Mouse (Mus musculus) midbrain, embryonic 16.5 days (tissue): ENCODE data around the gene Bsnd. TPM values are rescaled to one million over a fixed set of nuclear protein-coding genes. Genes with fewer than 3 reads are reported as not detected.

Source experiments
- ATAC-seq: fragments of 200-750 bp; cut with Nextera tagmentation; 2 replicates; pipeline ENCODE4 v1.8.0; 2017; ENCODE audit warnings: moderate TSS enrichment
- H3K27ac ChIP-seq: fragments of 300-500 bp; sonication (generic); 2 replicates; pipeline ENCODE4 v1.5.1; 2014; ENCODE audit warnings: mild to moderate bottlenecking, low read length, mixed read lengths
- H3K27me3 ChIP-seq: fragments of 300-500 bp; sonication (generic); 2 replicates; pipeline ENCODE4 v1.6.1; 2014; ENCODE audit warnings: low read depth, low read length, mixed read lengths; ENCODE audit not compliant: control insufficient read depth, insufficient read depth
- H3K36me3 ChIP-seq: fragments of 300-500 bp; sonication (generic); 2 replicates; pipeline ENCODE4 v1.6.1; 2014; ENCODE audit warnings: mild to moderate bottlenecking, low read length, moderate library complexity, mixed read lengths; ENCODE audit not compliant: control insufficient read depth, insufficient read depth
- H3K4me1 ChIP-seq: fragments of 300-500 bp; sonication (generic); 2 replicates; pipeline ENCODE4 v1.6.1; 2014; ENCODE audit warnings: mild to moderate bottlenecking, low read length, mixed read lengths; ENCODE audit not compliant: control insufficient read depth, insufficient read depth
- H3K4me2 ChIP-seq: fragments of 300-500 bp; sonication (generic); 2 replicates; pipeline ENCODE4 v1.6.1; 2014; ENCODE audit warnings: mild to moderate bottlenecking, low read length, mixed read lengths
- H3K4me3 ChIP-seq: fragments of 300-500 bp; sonication (generic); 2 replicates; pipeline ENCODE4 v1.5.1; 2014; ENCODE audit warnings: low read depth, mild to moderate bottlenecking, low read length, moderate library complexity, mixed read lengths
- H3K9ac ChIP-seq: fragments of 300-500 bp; sonication (generic); 2 replicates; pipeline ENCODE4 v1.6.1; 2014; ENCODE audit warnings: low read depth, low read length, mixed read lengths
- H3K9me3 ChIP-seq: fragments of 300-500 bp; sonication (generic); replicated peaks from 2 replicates; pipeline ENCODE4 v1.6.1; 2014; ENCODE audit warnings: mild to moderate bottlenecking, low read length, mixed read lengths; ENCODE audit not compliant: control insufficient read depth, poor library complexity, severe bottlenecking
- WGBS: fragments of 180-500 bp; shearing (Covaris S2); extraction: QIAGEN DNeasy Blood & Tissue Kit; methylation state at CpG from one replicate; pipeline ENCODE4 v1.1.7; 2014; 5-methylcytosine and 5-hydroxymethylcytosine counted together
- polyA plus RNA-seq: library from polyadenylated mRNA; unstranded; fragments of >200 nt; fragmentation: Nextera tagmentation; extraction: Ambion mirVana; gene quantifications from 2 replicates; pipeline ENCODE4 v1.2.1, GENCODE M21; 2015

Gene Bsnd
- polyA plus RNA-seq, 1 experiment from 2014 or later = not detected

GRCm38 (mm10) chr4:106467420-106468110 is 24.5 kb downstream of the Bsnd start:
- H3K9me3 ChIP-seq = no peaks in the 10 kb centered on the region
- peaks cover 5% of the 10 kb centered on the region; the same call in 1 of the 2 replicates for H3K4me1 ChIP-seq
- H3K9ac ChIP-seq = no peak overlapping the region
- no peak overlapping the region for H3K27ac ChIP-seq
- 77% methylated on average over 13 of the region's 13 CpGs for WGBS
- H3K27me3 ChIP-seq = peaks cover 11% of the 10 kb centered on the region
- no peak overlapping the region for H3K4me2 ChIP-seq
- no peak for ATAC-seq
- H3K4me3 ChIP-seq = no peak overlapping the region
- no peaks in the 10 kb centered on the region for H3K36me3 ChIP-seq

GRCm38 (mm10) chr4:106463174-106463801 is 28.8 kb downstream of the Bsnd start:
- Histone ChIP-seq H3K36me3 (no peaks in the 10 kb centered on the region), H3K27ac (no peak overlapping the region), H3K9me3 (no peaks in the 10 kb centered on the region), H3K27me3 (peaks cover 12% of the 10 kb centered on the region), H3K4me1 (peaks cover 5% of the 10 kb centered on the region; the same call in 1 of the 2 replicates), H3K4me3 (peak overlapping the region; percentile 46), H3K4me2 (peak overlapping the region; percentile 72), H3K9ac (peak overlapping the region; percentile 73)
- ATAC-seq = no peak
- WGBS = 29% methylated on average over 21 of the region's 21 CpGs

GRCm38 (mm10) chr4:106462524-106462923 is 29.6 kb downstream of the Bsnd start:
- peaks cover 5% of the 10 kb centered on the region; the same call in 1 of the 2 replicates for H3K4me1 ChIP-seq
- H3K9ac ChIP-seq = no peak overlapping the region
- peaks cover 12% of the 10 kb centered on the region for H3K27me3 ChIP-seq
- 79% methylated on average over 5 of the region's 5 CpGs for WGBS
- H3K27ac ChIP-seq = no peak overlapping the region
- no peaks in the 10 kb centered on the region for H3K36me3 ChIP-seq
- no peak overlapping the region for H3K4me3 ChIP-seq
- H3K9me3 ChIP-seq = no peaks in the 10 kb centered on the region
- H3K4me2 ChIP-seq = no peak overlapping the region
- no peak for ATAC-seq

- H3K27me3 ChIP-seq = peaks cover 12% of the 10 kb centered on the region
- no peak for ATAC-seq
- no peak overlapping the region for H3K4me2 ChIP-seq
- H3K9me3 ChIP-seq = no peaks in the 10 kb centered on the region
- peaks cover 5% of the 10 kb centered on the region; the same call in 1 of the 2 replicates for H3K4me1 ChIP-seq
- WGBS = 79% methylated on average over 9 of the region's 9 CpGs
- H3K4me3 ChIP-seq = no peak overlapping the region
- H3K27ac ChIP-seq = no peak overlapping the region
- no peaks in the 10 kb centered on the region for H3K36me3 ChIP-seq
- H3K9ac ChIP-seq = no peak overlapping the region
Observed at GRCm38 (mm10) chr4:106462016-106462415, 30.1 kb downstream of the Bsnd start.

GRCm38 (mm10) chr4:106454541-106454940 is 37.5 kb downstream of the Bsnd start:
- no peak for ATAC-seq
- Histone ChIP-seq H3K27me3 (no peaks in the 10 kb centered on the region), H3K4me2 (no peak overlapping the region), H3K4me3 (no peak overlapping the region), H3K4me1 (no peaks in the 10 kb centered on the region), H3K27ac (no peak overlapping the region), H3K9me3 (no peaks in the 10 kb centered on the region), H3K9ac (no peak overlapping the region), H3K36me3 (no peaks in the 10 kb centered on the region)
- WGBS = 90% methylated on average over 7 of the region's 7 CpGs

- no peak overlapping the region for H3K4me3 ChIP-seq
- H3K4me2 ChIP-seq = no peak overlapping the region
- no peaks in the 10 kb centered on the region for H3K27me3 ChIP-seq
- ATAC-seq = no peak
- H3K9ac ChIP-seq = no peak overlapping the region
- 89% methylated on average over 4 of the region's 4 CpGs for WGBS
- H3K9me3 ChIP-seq = no peaks in the 10 kb centered on the region
- no peaks in the 10 kb centered on the region for H3K36me3 ChIP-seq
- no peaks in the 10 kb centered on the region for H3K4me1 ChIP-seq
- no peak overlapping the region for H3K27ac ChIP-seq
Observed at GRCm38 (mm10) chr4:106453516-106453915, 38.6 kb downstream of the Bsnd start.

- WGBS = 87% methylated on average over 5 of the region's 5 CpGs
- no peaks in the 10 kb centered on the region for H3K27me3 ChIP-seq
- no peak for ATAC-seq
- H3K9me3 ChIP-seq = no peaks in the 10 kb centered on the region
- H3K9ac ChIP-seq = no peak overlapping the region
- no peak overlapping the region for H3K4me3 ChIP-seq
- no peak overlapping the region for H3K27ac ChIP-seq
- H3K4me1 ChIP-seq = no peaks in the 10 kb centered on the region
- no peaks in the 10 kb centered on the region for H3K36me3 ChIP-seq
- no peak overlapping the region for H3K4me2 ChIP-seq
Observed at GRCm38 (mm10) chr4:106453108-106453507, 39.0 kb downstream of the Bsnd start.

- WGBS = 84% methylated on average over 7 of the region's 7 CpGs
- ATAC-seq = no peak
Observed at GRCm38 (mm10) chr4:106452401-106452800, 39.7 kb downstream of the Bsnd start.

GRCm38 (mm10) chr4:106449306-106449705 is 42.8 kb downstream of the Bsnd start:
- Histone ChIP-seq H3K27me3 (no peaks in the 10 kb centered on the region), H3K36me3 (no peaks in the 10 kb centered on the region), H3K4me3 (no peak overlapping the region), H3K9ac (no peak overlapping the region), H3K9me3 (no peaks in the 10 kb centered on the region), H3K27ac (no peak overlapping the region), H3K4me1 (no peaks in the 10 kb centered on the region), H3K4me2 (no peak overlapping the region)
- WGBS = 90% methylated on average over 8 of the region's 8 CpGs
- ATAC-seq = no peak

More at GRCm38 (mm10) chr4:106452401-106452800, 39.7 kb downstream of the Bsnd start:
- H3K4me2 ChIP-seq = no peak overlapping the region
- H3K9ac ChIP-seq = no peak overlapping the region
- no peaks in the 10 kb centered on the region for H3K4me1 ChIP-seq
- no peaks in the 10 kb centered on the region for H3K36me3 ChIP-seq
- H3K9me3 ChIP-seq = no peaks in the 10 kb centered on the region
- no peaks in the 10 kb centered on the region for H3K27me3 ChIP-seq
- no peak overlapping the region for H3K4me3 ChIP-seq
- no peak overlapping the region for H3K27ac ChIP-seq
